Mouse (Mus musculus) embryonic facial prominence, embryonic 11.5 days (tissue): ENCODE measurements around the gene Rnaseh2a. TPM values are rescaled to one million over a fixed set of nuclear protein-coding genes. Genes with fewer than 3 reads are reported as not detected.

Experiments
- ATAC-seq: fragments of 200-750 bp; cut with Nextera tagmentation; replicated peaks from 2 replicates; pipeline ENCODE4 v1.8.0; 2017; ENCODE audit warnings: low read depth; ENCODE audit not compliant: insufficient number of reproducible peaks, low FRiP score, low TSS enrichment
- DNase-seq: peaks from one replicate; pipeline ENCODE4 v3.0.0-alpha.2; 2015; ENCODE audit warnings: low spot score
- H3K27ac ChIP-seq: fragments of 300-500 bp; sonication (generic); replicated peaks from 2 replicates; pipeline ENCODE4 v1.5.1; 2014; ENCODE audit warnings: mild to moderate bottlenecking, low read depth, low read length, control low read depth
- H3K27me3 ChIP-seq: fragments of 300-500 bp; sonication (generic); 2 replicates; pipeline ENCODE4 v1.6.1; 2014; ENCODE audit warnings: mild to moderate bottlenecking, low read length, moderate library complexity, mixed read lengths; ENCODE audit not compliant: control insufficient read depth, insufficient read depth
- H3K36me3 ChIP-seq: fragments of 300-500 bp; sonication (generic); replicated peaks from 2 replicates; pipeline ENCODE4 v1.6.1; 2014; ENCODE audit warnings: low read depth, mild to moderate bottlenecking, low read length, moderate library complexity, mixed read lengths; ENCODE audit not compliant: control insufficient read depth, insufficient read depth
- H3K4me1 ChIP-seq: fragments of 300-500 bp; sonication (generic); 2 replicates; pipeline ENCODE4 v1.6.1; 2014; ENCODE audit warnings: low read length, mixed read lengths; ENCODE audit not compliant: control insufficient read depth, insufficient read depth
- H3K4me2 ChIP-seq: fragments of 300-500 bp; sonication (generic); 2 replicates; pipeline ENCODE4 v1.6.1; 2014; ENCODE audit warnings: low read depth, mild to moderate bottlenecking, control low read depth, low read length, moderate library complexity
- H3K4me3 ChIP-seq: fragments of 300-500 bp; sonication (generic); 2 replicates; pipeline ENCODE4 v1.5.1; 2014; ENCODE audit warnings: low read depth, low read length, control low read depth
- H3K9ac ChIP-seq: fragments of 300-500 bp; sonication (generic); replicated peaks from 2 replicates; pipeline ENCODE4 v1.6.1; 2014; ENCODE audit warnings: mild to moderate bottlenecking, control low read depth, low read length
- H3K9me3 ChIP-seq: fragments of 300-500 bp; sonication (generic); replicated peaks from 2 replicates; pipeline ENCODE4 v1.6.1; 2016; ENCODE audit warnings: mild to moderate bottlenecking, low read length, inconsistent platforms, mixed read lengths; ENCODE audit not compliant: control insufficient read depth
- WGBS: fragments of 180-500 bp; shearing (Covaris S2); extraction: QIAGEN DNeasy Blood & Tissue Kit; methylation state at CpG from one replicate; pipeline ENCODE4 v1.1.7; 2014; 5-methylcytosine and 5-hydroxymethylcytosine counted together
- polyA plus RNA-seq: library from polyadenylated mRNA; unstranded; fragments of >200 nt; fragmentation: Nextera tagmentation; extraction: Ambion mirVana; gene quantifications from 2 replicates; pipeline ENCODE4 v1.2.1, GENCODE M21; 2014

Rnaseh2a gene
- polyA plus RNA-seq, 1 experiment from 2014 or later: 109 TPM

- H3K27ac ChIP-seq: no peak overlapping the region
- H3K4me2 ChIP-seq: no peak overlapping the region
- ATAC-seq (no peak), DNase-seq (peak; percentile 26)
- peaks cover 4% of the 10 kb centered on the region for H3K4me1 ChIP-seq
- H3K9me3 ChIP-seq: no peaks in the 10 kb centered on the region
- H3K9ac ChIP-seq: no peak overlapping the region
- H3K4me3 ChIP-seq: no peak overlapping the region
- WGBS: 18% methylated on average over 4 of the region's 4 CpGs
- H3K27me3 ChIP-seq: peaks cover 39% of the 10 kb centered on the region
- no peaks in the 10 kb centered on the region for H3K36me3 ChIP-seq
Measured at GRCm38 (mm10) chr8:84943699-84944098, 25.9 kb downstream of the Rnaseh2a start.

DNA sequence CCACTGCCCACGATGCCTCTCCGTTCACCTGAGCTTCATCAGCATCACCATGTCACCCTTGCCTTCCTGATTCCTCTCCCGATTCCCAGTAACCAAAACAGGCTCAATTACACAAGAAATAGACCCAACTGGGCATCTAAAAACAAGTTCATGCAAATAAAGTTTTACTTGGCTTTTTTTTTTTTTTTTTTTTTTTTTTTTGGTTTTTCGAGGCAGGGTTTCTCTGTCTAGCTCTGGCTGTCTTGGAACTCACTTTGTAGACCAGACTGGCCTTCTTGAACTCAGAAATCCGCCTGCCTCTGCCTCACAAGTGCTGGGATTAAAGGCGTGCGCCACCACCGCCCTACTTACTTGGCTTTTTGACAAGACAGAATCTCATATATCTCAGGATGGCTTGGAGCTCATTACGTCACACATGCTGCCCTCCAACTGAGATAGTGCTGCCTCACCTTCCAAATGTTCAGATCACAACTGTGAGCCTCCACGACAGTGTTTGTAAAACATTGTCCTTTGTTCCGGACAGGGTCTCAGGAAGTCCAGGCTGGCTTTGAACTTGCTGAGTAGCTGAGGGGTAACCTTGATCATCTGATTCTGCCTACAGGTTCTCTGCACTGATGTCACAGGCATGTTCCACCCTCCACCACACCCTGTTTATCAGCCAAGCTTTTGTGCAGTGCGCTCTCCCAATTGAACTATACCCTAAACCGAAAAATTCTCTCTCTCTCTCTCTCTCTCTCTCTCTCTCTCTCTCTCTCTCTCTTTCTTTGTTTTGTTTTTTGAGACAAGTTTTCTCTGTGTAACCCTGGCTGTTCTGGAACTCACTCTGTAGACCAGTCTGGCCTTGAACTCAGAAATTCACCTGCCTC, 31.7 kb downstream of the Rnaseh2a start:
- H3K4me2 ChIP-seq: no peak overlapping the region; the same call in 1 of the 2 replicates
- no peak for ATAC-seq
- no peak overlapping the region for H3K27ac ChIP-seq
- H3K27me3 ChIP-seq: peaks cover 37% of the 10 kb centered on the region
- no peaks in the 10 kb centered on the region for H3K36me3 ChIP-seq
- peaks cover 9% of the 10 kb centered on the region for H3K4me1 ChIP-seq
- peak overlapping the region; percentile 42; the same call in 1 of the 2 replicates for H3K4me3 ChIP-seq
- 70% methylated on average over 13 of the region's 13 CpGs for WGBS
- no peaks in the 10 kb centered on the region for H3K9me3 ChIP-seq
- no peak for DNase-seq
- H3K9ac ChIP-seq: no peak overlapping the region

- H3K9ac ChIP-seq: peak within 1 kb of the TSS; percentile 57
- H3K36me3 ChIP-seq: no peaks in the 10 kb centered on the region
- peaks cover 9% of the 10 kb centered on the region for H3K4me1 ChIP-seq
- WGBS: under 1% methylated on average over 47 of the region's 50 CpGs
- ATAC-seq (peak; percentile 31; the same call in 1 of the 2 replicates), DNase-seq (peak; percentile 79)
- H3K4me2 ChIP-seq: peak within 1 kb of the TSS; percentile 87
- no peak within 1 kb of the TSS for H3K27ac ChIP-seq
- peak within 1 kb of the TSS; percentile 42 for H3K4me3 ChIP-seq
- H3K9me3 ChIP-seq: no peaks in the 10 kb centered on the region
- peaks cover 37% of the 10 kb centered on the region for H3K27me3 ChIP-seq
Measured at GRCm38 (mm10) chr8:84936962-84937546, 32.5 kb downstream of the Rnaseh2a start, which contains the start of gene Mast1. Gene Mast1 (minus strand): TSS chr8:84937359.

GRCm38 (mm10) chr8:84936041-84936961, 33.3 kb downstream of the Rnaseh2a start:
- Histone ChIP-seq H3K4me1 (peaks cover 9% of the 10 kb centered on the region), H3K9me3 (no peaks in the 10 kb centered on the region), H3K4me3 (peak overlapping the region; percentile 42), H3K27ac (no peak overlapping the region), H3K36me3 (no peaks in the 10 kb centered on the region), H3K4me2 (peak overlapping the region; percentile 87), H3K9ac (peak overlapping the region; percentile 57), H3K27me3 (peaks cover 37% of the 10 kb centered on the region)
- no peak for DNase-seq
- 22% methylated on average over 22 of the region's 23 CpGs for WGBS
- 0 out of 2 replicates have a peak, but pooled peaks have one; percentile 37 for ATAC-seq

DNA sequence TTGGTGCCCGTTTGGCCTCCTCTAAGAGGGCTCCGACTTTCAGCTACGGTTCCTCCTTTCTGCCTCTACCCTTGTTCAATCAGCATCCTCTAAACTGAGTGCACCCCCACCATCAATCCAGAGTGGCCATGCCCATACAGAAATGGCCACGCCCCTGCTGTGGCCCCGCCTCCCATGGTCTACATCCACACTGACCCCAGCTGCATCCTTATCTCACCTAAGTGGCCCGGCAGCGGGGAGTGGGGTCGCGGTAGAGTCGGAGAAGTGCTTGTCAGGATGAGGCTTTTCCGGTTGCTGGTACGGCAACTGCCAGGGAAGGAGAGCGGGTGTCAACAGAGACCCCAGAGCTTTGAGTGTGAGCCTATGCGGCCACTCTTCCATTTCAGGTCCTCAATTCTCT, 34.1 kb downstream of the Rnaseh2a start:
- no peaks in the 10 kb centered on the region for H3K9me3 ChIP-seq
- no peak overlapping the region for H3K4me3 ChIP-seq
- ATAC-seq (peak; percentile 35; the same call in 1 of the 2 replicates), DNase-seq (no peak)
- H3K27ac ChIP-seq: no peak overlapping the region
- peaks cover 37% of the 10 kb centered on the region for H3K27me3 ChIP-seq
- H3K4me1 ChIP-seq: peaks cover 9% of the 10 kb centered on the region
- H3K36me3 ChIP-seq: no peaks in the 10 kb centered on the region
- peak overlapping the region; percentile 2; the same call in 1 of the 2 replicates for H3K4me2 ChIP-seq
- 3% methylated on average over 14 of the region's 14 CpGs for WGBS
- H3K9ac ChIP-seq: no peak overlapping the region

DNA sequence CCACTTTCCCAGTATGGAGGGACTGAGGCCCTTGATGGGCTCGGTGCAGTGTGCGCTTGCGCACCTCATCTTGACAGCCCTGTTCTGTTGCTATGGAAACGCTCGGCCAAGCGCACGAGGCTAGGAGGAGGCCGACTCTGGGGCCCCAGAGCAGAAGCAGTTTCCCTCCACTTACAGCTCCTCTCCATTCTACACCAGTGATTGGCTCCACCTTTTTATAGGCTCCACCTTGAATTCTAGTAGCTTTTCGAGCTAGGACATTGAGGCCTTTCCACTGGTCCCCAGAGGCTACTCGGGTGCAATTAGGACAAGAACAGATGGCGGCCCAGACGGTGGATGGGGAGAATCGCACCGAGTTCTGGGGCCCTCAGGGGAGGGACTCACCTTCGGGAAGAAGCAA, 34.7 kb downstream of the Rnaseh2a start:
- H3K27me3 ChIP-seq: peaks cover 40% of the 10 kb centered on the region
- H3K4me1 ChIP-seq: peaks cover 9% of the 10 kb centered on the region
- ATAC-seq (peak; percentile 57), DNase-seq (peak; percentile 83)
- peak overlapping the region; percentile 16 for H3K4me2 ChIP-seq
- no peak overlapping the region for H3K4me3 ChIP-seq
- H3K9ac ChIP-seq: no peak overlapping the region
- 2% methylated on average over 15 of the region's 15 CpGs for WGBS
- no peak overlapping the region for H3K27ac ChIP-seq
- no peaks in the 10 kb centered on the region for H3K9me3 ChIP-seq
- no peaks in the 10 kb centered on the region for H3K36me3 ChIP-seq

- H3K9ac ChIP-seq: no peak overlapping the region
- 80% methylated on average over 16 of the region's 16 CpGs for WGBS
Measured at GRCm38 (mm10) chr8:84933767-84934559, 35.6 kb downstream of the Rnaseh2a start.

More at GRCm38 (mm10) chr8:84933767-84934559, 35.6 kb downstream of the Rnaseh2a start:
- H3K4me3 ChIP-seq: no peak overlapping the region
- DNase-seq (no peak), ATAC-seq (no peak)
- no peak overlapping the region for H3K4me2 ChIP-seq
- peaks cover 47% of the 10 kb centered on the region for H3K27me3 ChIP-seq
- no peaks in the 10 kb centered on the region for H3K36me3 ChIP-seq
- no peaks in the 10 kb centered on the region for H3K9me3 ChIP-seq
- no peak overlapping the region for H3K27ac ChIP-seq
- H3K4me1 ChIP-seq: peaks cover 9% of the 10 kb centered on the region
